Comparison of ENCODE assay signal across 9 mouse cellular contexts in the genomic region with DNA sequence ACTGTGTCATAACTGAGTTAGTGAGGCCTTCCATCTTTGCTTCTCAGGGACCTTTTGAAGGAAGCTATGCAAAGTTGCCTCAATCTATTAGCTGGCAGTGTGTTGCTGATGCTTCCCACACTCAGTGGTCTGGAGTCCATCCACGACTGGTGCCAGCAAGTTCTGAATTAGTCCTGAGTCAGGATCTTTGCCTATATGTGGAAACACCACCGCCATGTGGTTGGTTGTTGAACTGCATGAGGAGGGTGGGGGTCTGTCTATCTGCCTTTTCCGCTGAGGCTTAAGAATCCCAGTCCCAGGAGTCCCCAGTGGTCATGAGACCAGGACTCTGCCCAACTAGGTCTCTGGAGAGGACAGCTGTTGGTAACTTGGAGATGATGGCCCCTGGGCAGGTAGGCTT. TPM values are rescaled to one million over a fixed set of nuclear protein-coding genes. Genes with fewer than 3 reads are reported as not detected.
A peak's percentile ranks its signal among the peaks of the same experiment; 100 is the strongest.
DNase-seq lines count a peak whose midpoint lies in the region; ATAC-seq and TF ChIP-seq lines count a peak whose summit lies in the region.
"Had no signal": no experiment of that assay in that cellular context is flagged by ENCODE, and none has a peak within 500 bp of the region (broad histone marks: within the 10 kb centered on the region; RNA-seq: fewer than 3 reads in every experiment).

No protein-coding gene starts in this region.

- TF ChIP-seq CTCF in kidney, adult 2 months (conservative IDR thresholded peaks at IDR 0.05; ENCODE audit: insufficient read depth, insufficient read length, low read depth, low read length) = peak; percentile 65
- TF ChIP-seq CTCF in liver, adult 2 months (IDR thresholded peaks at IDR 0.05; ENCODE audit: low read depth, low read length) = peak; percentile 63

- 22% methylated on average over 3 of the region's 3 CpGs for WGBS in kidney, adult 2 months
- WGBS in kidney, embryonic 14.5 days = 8% methylated on average over 3 of the region's 3 CpGs
- 51% methylated on average over 3 of the region's 3 CpGs for WGBS in liver, adult 2 months

- H3K79me2 ChIP-seq in liver, adult 2 months (ENCODE audit: control insufficient read depth, insufficient read depth, low read length) = no peaks in the 10 kb centered on the region

- TF ChIP-seq POLR2A in kidney, adult 2 months (IDR thresholded peaks at IDR 0.05; ENCODE audit: low read depth, low read length) = no peak
- no peak for TF ChIP-seq POLR2A in liver, adult 2 months (IDR thresholded peaks at IDR 0.05; ENCODE audit: extremely low read depth, insufficient read depth, low read length)

- no peak overlapping the region for H3K4me2 ChIP-seq in kidney, embryonic 14.5 days (replicated peaks; ENCODE audit: low read depth, low read length)

- no peaks in the 10 kb centered on the region for H3K36me3 ChIP-seq in kidney, adult 2 months (ENCODE audit: control insufficient read depth, insufficient read depth, low read length)
- H3K36me3 ChIP-seq in kidney, embryonic 14.5 days (ENCODE audit: control insufficient read depth, insufficient read depth, low read length) = no peaks in the 10 kb centered on the region
- no peaks in the 10 kb centered on the region for H3K36me3 ChIP-seq in ES-E14 (ENCODE audit: control insufficient read depth, insufficient read depth, low read length, poor library complexity, severe bottlenecking)
- H3K36me3 ChIP-seq in liver, adult 2 months (ENCODE audit: control insufficient read depth, insufficient read depth, low read length) = no peaks in the 10 kb centered on the region

- in situ Hi-C loops in ES-E14 (cut with MboI; ENCODE audit: low sequenced_read_pairs in 2 of 2, unreplicated experiment in 2 of 2) = loop anchor here in 1 of 2 experiments (25.0 kb wide), 1 partner anchor 258 kb away; the partner anchor contains the start of gene Gpsm1

- H3K9me3 ChIP-seq in kidney, embryonic 14.5 days (ENCODE audit: control insufficient read depth, low read length) = no peaks in the 10 kb centered on the region
- no peaks in the 10 kb centered on the region for H3K9me3 ChIP-seq in ES-E14 (ENCODE audit: control insufficient read depth, insufficient read depth, low read depth, low read length)

- H3K27ac ChIP-seq in kidney, adult 2 months (ENCODE audit: insufficient read depth, low read depth, low read length) = peak overlapping the region; percentile 86
- H3K27ac ChIP-seq in kidney, embryonic 14.5 days (ENCODE audit: low read depth, low read length) = no peak overlapping the region
- H3K27ac ChIP-seq in ES-E14 (ENCODE audit: insufficient read depth, low read depth, low read length, poor library complexity, severe bottlenecking) = no peak overlapping the region
- H3K27ac ChIP-seq in liver, adult 2 months (replicated peaks; ENCODE audit: insufficient read depth, low read depth, low read length) = peak overlapping the region; percentile 20; the same call in 1 of the 2 replicates

- H3K4me3 ChIP-seq in kidney, adult 2 months (ENCODE audit: insufficient read depth, low read depth, low read length) = 0 out of 2 replicates have a peak overlapping the region, but pooled peaks have one; percentile 9
- no peak overlapping the region for H3K4me3 ChIP-seq in kidney, embryonic 14.5 days (ENCODE audit: low read length)
- H3K4me3 ChIP-seq in ES-E14 (ENCODE audit: insufficient read depth in 1 of 2, low read depth in 1 of 2, low read length in 2 of 2, poor library complexity in 1 of 2, severe bottlenecking in 1 of 2) = no peak overlapping the region
- no peak overlapping the region for H3K4me3 ChIP-seq in liver, adult 2 months (ENCODE audit: insufficient read depth, low read depth, low read length)
- H3K4me3 ChIP-seq: erythroblast, embryonic 14.5 days had no signal

- H3K27me3 ChIP-seq in kidney, adult 2 months (replicated peaks; ENCODE audit: control insufficient read depth, insufficient read depth, low read length) = no peaks in the 10 kb centered on the region
- H3K27me3 ChIP-seq in kidney, embryonic 14.5 days (ENCODE audit: control insufficient read depth, insufficient read depth, low read length) = no peaks in the 10 kb centered on the region
- no peaks in the 10 kb centered on the region for H3K27me3 ChIP-seq in liver, adult 2 months (ENCODE audit: control insufficient read depth, insufficient read depth, low read length)

- DNase-seq in kidney, adult 2 months = peak; percentile 73
- DNase-seq in ES-E14 (ENCODE audit: low read depth, low spot score) = peak; percentile 81
- peak; percentile 25 to 31 for DNase-seq in cerebellum, postnatal 36 days
- peak; percentile 71 to 82 for DNase-seq in heart, postnatal 14 days
- no peak for DNase-seq in liver, adult 2 months (ENCODE audit: extremely low read depth, low read depth, low spot score)
- peak; percentile 58 to 66 for DNase-seq in right cerebral cortex, postnatal 10 days (ENCODE audit: low spot score in 2 of 2)

- intact Hi-C loops in heart, postnatal 14 days (cut with DNase I) = no loop called here

- no peak for ATAC-seq in kidney, embryonic 14.5 days (ENCODE audit: low FRiP score, low TSS enrichment)
- ATAC-seq in erythroid progenitor cell, adult 5-6 weeks (replicated peaks; ENCODE audit: low FRiP score, poor library complexity, severe bottlenecking) = no peak

- no peak overlapping the region for H3K9ac ChIP-seq in kidney, embryonic 14.5 days (ENCODE audit: low read depth, low read length)
- H3K9ac ChIP-seq in ES-E14 (ENCODE audit: insufficient read depth, low read depth, low read length, poor library complexity, severe bottlenecking) = no peak overlapping the region
- H3K9ac ChIP-seq in liver, adult 2 months (ENCODE audit: low read depth, low read length) = no peak overlapping the region

- H3K4me1 ChIP-seq in kidney, adult 2 months (ENCODE audit: control insufficient read depth, insufficient read depth, low read length) = no peaks in the 10 kb centered on the region; the same call in 1 of the 2 replicates
- peaks cover 10% of the 10 kb centered on the region for H3K4me1 ChIP-seq in kidney, embryonic 14.5 days (ENCODE audit: control insufficient read depth, insufficient read depth, low read length)
- H3K4me1 ChIP-seq in ES-E14 (ENCODE audit: control insufficient read depth in 2 of 2, insufficient read depth in 2 of 2, low read length in 2 of 2, poor library complexity in 1 of 2) = no peaks in the 10 kb centered on the region; a peak in 1 of 4 replicates
- peaks cover 4% of the 10 kb centered on the region; the same call in 1 of the 2 replicates for H3K4me1 ChIP-seq in liver, adult 2 months (ENCODE audit: control insufficient read depth, insufficient read depth, low read length)

TF ChIP-seq in ES-E14, 5 proteins besides CTCF, POLR2A, EP300 and RAD21 (continues in another document):
- TF ChIP-seq HCFC1 (IDR thresholded peaks at IDR 0.05; ENCODE audit: borderline replicate concordance, insufficient read depth, low read length) (no peak), CHD2 (IDR thresholded peaks at IDR 0.05; ENCODE audit: low read depth, low read length) (no peak), ZNF384 (IDR thresholded peaks at IDR 0.05; ENCODE audit: low read depth, low read length) (no peak), ZC3H11A (IDR thresholded peaks at IDR 0.05; ENCODE audit: borderline replicate concordance, low read depth, low read length) (peak; percentile 96)

RNA-seq across cellular contexts. Expression of gene Egfl7, which starts 9.8 kb away (rescaled TPM):
- 297 and 304 TPM in 2 replicates for polyA plus RNA-seq in kidney, adult 2 months (2012; rRNA removed)
- polyA plus RNA-seq in kidney, embryonic 14.5 days (2014; fragmentation: Nextera tagmentation; extraction: Ambion mirVana) = 172 and 194 TPM in 2 replicates
- 104 and 156 TPM in 2 replicates for total RNA-seq in ES-E14 (2012; rRNA removed)
- total RNA-seq in heart, postnatal 14 days (2021) = 100 to 1,000 TPM; 224 to 237 TPM
- total RNA-seq in liver, adult 2 months (2014; rRNA removed) = 58.6 and 67.0 TPM in 2 replicates
- 60.7 and 90.0 TPM in 2 replicates for polyA plus RNA-seq in liver, adult 2 months (2012; rRNA removed)
- total RNA-seq in erythroid progenitor cell, adult 5-6 weeks (2015; ENCODE audit: low replicate concordance) = 3.8 and 7.2 TPM in 2 replicates
- 0.77 and 7.2 TPM in 2 replicates for total RNA-seq in erythroid progenitor cell, adult 5-6 weeks (2017; ENCODE audit: low replicate concordance)

RNA-seq across cellular contexts. Expression of gene Gm20532, which starts 16.4 kb away (rescaled TPM):
- polyA plus RNA-seq in kidney, adult 2 months (2012; rRNA removed) = not detected in 2 replicates
- not detected in 2 replicates for polyA plus RNA-seq in kidney, embryonic 14.5 days (2014; fragmentation: Nextera tagmentation; extraction: Ambion mirVana)
- not detected in 2 replicates for total RNA-seq in ES-E14 (2012; rRNA removed)
- not detected for total RNA-seq in heart, postnatal 14 days (2021)
- total RNA-seq in liver, adult 2 months (2014; rRNA removed) = not detected in 2 replicates
- polyA plus RNA-seq in liver, adult 2 months (2012; rRNA removed) = not detected in 2 replicates
- not detected in 2 replicates for total RNA-seq in erythroid progenitor cell, adult 5-6 weeks (2015; ENCODE audit: low replicate concordance)
- total RNA-seq in erythroid progenitor cell, adult 5-6 weeks (2017; ENCODE audit: low replicate concordance) = 1.9 TPM in 1 of 2 replicates, not detected in the other
- polyA plus RNA-seq: erythroblast, embryonic 14.5 days had no signal

RNA-seq across cellular contexts. Expression of gene Agpat2, which starts 34.2 kb away (rescaled TPM):
- 165 and 192 TPM in 2 replicates for polyA plus RNA-seq in kidney, adult 2 months (2012; rRNA removed)
- 30.0 and 41.4 TPM in 2 replicates for polyA plus RNA-seq in kidney, embryonic 14.5 days (2014; fragmentation: Nextera tagmentation; extraction: Ambion mirVana)
- 60.4 and 88.2 TPM in 2 replicates for total RNA-seq in ES-E14 (2012; rRNA removed)
- total RNA-seq in heart, postnatal 14 days (2021) = 10 to 100 TPM; 47.8 to 51.8 TPM
- total RNA-seq in liver, adult 2 months (2014; rRNA removed) = 116 and 153 TPM in 2 replicates
- polyA plus RNA-seq in liver, adult 2 months (2012; rRNA removed) = 421 and 511 TPM in 2 replicates
- total RNA-seq in erythroid progenitor cell, adult 5-6 weeks (2015; ENCODE audit: low replicate concordance) = 12.2 and 12.6 TPM in 2 replicates
- 6.2 and 12.0 TPM in 2 replicates for total RNA-seq in erythroid progenitor cell, adult 5-6 weeks (2017; ENCODE audit: low replicate concordance)

RNA-seq across cellular contexts. Expression of gene Notch1, which starts 53.6 kb away (rescaled TPM):
- polyA plus RNA-seq in kidney, adult 2 months (2012; rRNA removed) = 16.1 and 17.7 TPM in 2 replicates
- 33.4 and 45.1 TPM in 2 replicates for polyA plus RNA-seq in kidney, embryonic 14.5 days (2014; fragmentation: Nextera tagmentation; extraction: Ambion mirVana)
- total RNA-seq in ES-E14 (2012; rRNA removed) = 34.9 and 77.8 TPM in 2 replicates
- 10 to 100 TPM; 43.8 to 49.4 TPM for total RNA-seq in heart, postnatal 14 days (2021)
- total RNA-seq in liver, adult 2 months (2014; rRNA removed) = 6.2 and 13.8 TPM in 2 replicates
- polyA plus RNA-seq in liver, adult 2 months (2012; rRNA removed) = 9.1 and 9.7 TPM in 2 replicates
- 5.4 and 9.0 TPM in 2 replicates for total RNA-seq in erythroid progenitor cell, adult 5-6 weeks (2015; ENCODE audit: low replicate concordance)
- 1.5 and 6.0 TPM in 2 replicates for total RNA-seq in erythroid progenitor cell, adult 5-6 weeks (2017; ENCODE audit: low replicate concordance)

RNA-seq across cellular contexts. Expression of gene Fam69b, which starts 58.2 kb away (rescaled TPM):
- polyA plus RNA-seq in kidney, adult 2 months (2012; rRNA removed) = 12.2 and 14.5 TPM in 2 replicates
- polyA plus RNA-seq in kidney, embryonic 14.5 days (2014; fragmentation: Nextera tagmentation; extraction: Ambion mirVana) = 30.3 and 39.1 TPM in 2 replicates
- total RNA-seq in ES-E14 (2012; rRNA removed) = 24.6 and 46.6 TPM in 2 replicates
- 10 to 100 TPM; 15.4 to 17.0 TPM for total RNA-seq in heart, postnatal 14 days (2021)
- total RNA-seq in liver, adult 2 months (2014; rRNA removed) = 0.09 and 0.13 TPM in 2 replicates
- polyA plus RNA-seq in liver, adult 2 months (2012; rRNA removed) = 0.41 and 0.60 TPM in 2 replicates
- not detected in 2 replicates for total RNA-seq in erythroid progenitor cell, adult 5-6 weeks (2015; ENCODE audit: low replicate concordance)
- total RNA-seq in erythroid progenitor cell, adult 5-6 weeks (2017; ENCODE audit: low replicate concordance) = not detected in 2 replicates
- polyA plus RNA-seq: erythroblast, embryonic 14.5 days had no signal

Comparison
In these comparisons a context has a peak if more than half of its experiments do, and no peak if none do; other contexts are left out.
1. H3K27ac ChIP-seq: peak in kidney, adult 2 months (single experiment) and liver, adult 2 months (single experiment); none in kidney, embryonic 14.5 days (single experiment) and ES-E14 (single experiment).